Mouse (Mus musculus) left cerebral cortex, postnatal 14 days (tissue): Measurements from ENCODE around the gene Helb. TPM values are rescaled to one million over a fixed set of nuclear protein-coding genes. Genes with fewer than 3 reads are reported as not detected.

Experiments used
- DNase-seq, 2 experiments: peaks; one replicate each; pipeline ENCODE4 v3.0.0; 2021 to 2022; ENCODE audit warnings: low spot score in 2 of 2, mixed read lengths in 1 of 2
- intact Hi-C: fragments of 180-260 bp; cut with DNase I; formaldehyde crosslinking; loops from one replicate; pipeline ENCODE4 v1.15.1; 2025
- total RNA-seq, 2 experiments: library from RNA; stranded (reverse); gene quantifications; 2 replicates each; pipeline ENCODE4 v1.2.3; 2021

Gene Helb
- total RNA-seq, 2 experiments from 2014 or later, result 3.1 to 3.7 TPM

DNA sequence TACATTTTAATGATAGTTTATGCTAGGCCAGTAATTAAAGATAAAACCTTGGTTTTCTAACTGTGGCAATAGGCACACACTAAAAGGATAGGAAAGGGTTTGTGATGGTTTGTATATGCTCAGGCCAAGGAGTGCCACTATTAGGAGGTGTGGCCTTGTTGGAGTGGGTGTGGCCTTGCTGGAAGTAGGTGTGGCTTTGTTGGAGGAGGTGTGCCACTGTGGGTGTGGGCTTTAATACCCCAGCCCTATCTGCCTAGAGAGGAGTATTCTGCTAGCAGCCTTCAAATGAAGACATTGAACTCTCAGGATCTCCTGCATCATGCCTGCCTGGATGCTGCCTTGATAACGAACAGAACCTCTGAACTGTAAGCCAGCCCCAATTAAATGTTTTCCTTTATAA lies 12.0 kb downstream of the Helb start:
- DNase-seq, result no peak
- intact Hi-C loops, result no loop called here

DNA sequence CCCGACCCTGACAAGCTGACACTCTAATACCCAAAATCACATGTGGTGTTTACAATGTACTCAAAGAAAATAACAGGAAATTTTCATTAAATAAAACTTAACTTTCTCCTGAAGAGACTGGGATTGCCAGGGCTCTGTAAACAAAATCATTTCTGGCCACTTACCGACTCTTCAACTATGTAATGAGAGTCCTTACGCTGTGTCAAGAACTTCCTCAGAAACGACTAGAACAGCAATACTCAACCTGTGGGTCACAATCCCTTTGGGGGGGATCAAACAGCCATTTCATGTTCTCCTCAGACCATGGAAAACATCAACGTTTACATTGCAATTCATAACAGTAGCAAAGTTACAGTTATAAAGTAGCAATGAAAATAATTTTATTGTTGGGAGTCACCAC lies 15.2 kb downstream of the Helb start:
- DNase-seq, result no peak
- intact Hi-C loops, result no loop called here

DNA sequence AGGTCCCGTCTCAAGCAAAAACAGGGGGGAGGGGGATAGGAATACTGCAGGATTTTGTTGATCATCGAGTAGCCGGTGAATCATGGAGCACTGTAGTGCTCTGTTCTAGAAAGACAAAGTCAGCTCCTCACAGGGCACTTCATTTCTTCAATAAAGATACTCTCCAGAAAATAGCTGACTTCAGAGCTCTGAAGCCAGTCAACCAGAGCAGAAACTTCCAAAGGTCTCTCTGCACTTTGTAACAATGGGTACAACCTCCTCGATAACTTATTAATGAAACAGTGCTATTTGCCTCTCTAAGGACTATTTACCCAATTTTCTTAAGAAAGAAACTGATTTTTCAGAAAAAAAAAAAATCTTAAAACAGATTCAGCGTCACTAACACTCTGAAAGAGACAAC lies 17.1 kb downstream of the Helb start:
- DNase-seq, result no peak
- intact Hi-C loops, result no loop called here

- intact Hi-C loops, result no loop called here
- no peak for DNase-seq
Measured at GRCm38 (mm10) chr10:120095136-120095535, 17.7 kb downstream of the Helb start.

- intact Hi-C loops, result no loop called here
Measured at GRCm38 (mm10) chr10:120092548-120092947, 20.2 kb downstream of the Helb start.

GRCm38 (mm10) chr10:120077850-120078249 lies 34.9 kb downstream of the Helb start:
- intact Hi-C loops, result no loop called here
- DNase-seq, result no peak

More at GRCm38 (mm10) chr10:120092548-120092947, 20.2 kb downstream of the Helb start:
- no peak for DNase-seq

- intact Hi-C loops, result loop anchor here (10.0 kb wide), 1 partner anchor 262 kb away; no protein-coding TSS in a partner anchor
- no peak for DNase-seq
Measured at GRCm38 (mm10) chr10:120066319-120066718, 46.5 kb downstream of the Helb start.

DNA sequence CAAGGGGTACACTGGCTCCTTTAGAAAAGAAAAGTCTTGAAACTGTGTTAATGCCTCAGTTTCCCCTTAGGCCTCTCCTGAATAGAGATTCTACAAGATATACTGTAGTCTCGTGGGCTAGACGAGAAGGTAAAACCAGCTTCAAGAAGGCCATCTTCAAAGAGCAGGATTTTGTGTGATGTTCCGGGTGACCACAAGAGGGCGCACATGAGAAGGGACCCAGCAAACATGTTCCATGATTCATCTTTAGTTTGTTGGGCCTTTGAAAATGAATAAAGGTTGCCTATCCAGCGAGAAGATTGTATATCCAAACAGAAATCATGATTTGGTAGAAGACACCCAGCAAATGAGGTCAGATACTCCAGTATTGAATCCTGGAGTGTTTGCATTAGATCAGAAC lies 48.4 kb downstream of the Helb start:
- intact Hi-C loops, result loop anchor here (10.0 kb wide), 1 partner anchor 260 kb away; no protein-coding TSS in a partner anchor

DNA sequence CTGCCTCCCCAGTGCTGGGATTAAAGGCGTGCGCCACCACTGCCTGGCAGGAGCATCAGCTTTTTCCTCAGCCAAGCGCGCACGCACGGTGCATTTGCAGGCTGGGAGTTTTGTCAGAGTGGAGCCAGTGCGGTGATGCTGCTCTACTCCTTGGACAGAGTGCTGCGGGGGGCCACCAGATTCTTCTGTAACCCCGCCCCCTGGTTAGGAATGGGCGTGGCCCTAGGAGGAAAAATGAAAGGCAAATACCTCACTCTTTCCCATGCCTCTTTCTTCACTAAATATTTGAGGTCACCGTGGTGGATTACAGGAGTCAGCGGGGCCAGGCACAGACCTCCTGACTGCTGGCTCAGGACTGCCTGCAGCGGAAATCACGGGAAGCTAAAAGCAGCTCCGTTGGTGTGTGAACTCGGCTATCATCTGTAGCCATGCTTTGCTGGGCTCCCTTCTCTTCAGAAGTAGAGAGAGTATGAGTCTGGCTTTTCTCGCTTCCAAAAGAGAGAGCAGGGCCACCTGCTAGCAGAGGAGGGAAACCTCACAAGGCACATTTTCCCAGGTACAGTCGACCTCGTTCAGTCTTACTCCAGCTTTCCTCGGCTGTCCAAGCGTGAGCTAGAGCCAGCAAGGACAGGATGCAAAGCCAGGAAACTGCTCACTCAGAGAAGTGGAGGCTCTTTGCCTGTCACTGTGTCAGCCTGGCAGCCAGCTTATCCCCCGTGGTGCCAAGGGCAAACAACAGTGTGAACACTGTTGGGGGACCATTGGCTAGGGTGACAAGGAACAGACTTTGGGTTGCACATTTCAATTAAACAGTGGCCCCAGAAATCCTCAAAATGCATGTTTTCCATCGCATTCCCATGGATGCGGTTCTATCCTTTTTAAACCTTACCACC lies 51.3 kb downstream of the Helb start:
- intact Hi-C loops, result loop anchor here (10.0 kb wide), 1 partner anchor 257 kb away; no protein-coding TSS in a partner anchor
- DNase-seq, result no peak

More for the DNA sequence above, 48.4 kb downstream of the Helb start:
- DNase-seq, result peak; percentile 51 to 66

GRCm38 (mm10) chr10:120060579-120061237 lies 52.1 kb downstream of the Helb start:
- no peak for DNase-seq
- intact Hi-C loops, result loop anchor here (10.0 kb wide), 1 partner anchor 256 kb away; no protein-coding TSS in a partner anchor

DNA sequence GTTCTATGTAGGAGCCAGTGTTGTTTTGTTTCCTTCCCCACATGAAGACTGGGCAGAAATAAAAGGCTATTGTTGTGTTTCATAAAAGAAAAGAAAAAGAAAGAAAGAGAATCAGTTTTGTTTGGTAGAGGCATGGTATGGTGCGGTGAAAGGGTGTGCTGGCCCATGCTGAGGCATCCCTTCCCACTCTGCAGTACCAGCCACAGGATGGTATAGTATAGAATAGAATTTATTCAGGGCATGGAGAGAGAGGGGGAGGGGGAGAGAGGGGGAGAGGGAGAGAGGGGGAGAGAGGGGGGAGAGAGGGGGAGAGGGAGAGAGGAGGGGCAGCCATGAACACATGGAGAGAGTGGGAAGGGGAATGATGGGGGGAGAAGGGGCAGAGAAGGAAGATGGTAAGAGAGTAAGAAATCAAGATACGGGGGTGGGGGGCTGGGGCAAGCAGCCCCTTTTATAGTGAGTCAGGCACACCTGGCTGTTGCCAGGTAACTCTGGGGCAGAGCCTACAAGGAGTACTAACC lies 68.0 kb downstream of the Helb start:
- intact Hi-C loops, result no loop called here
- no peak for DNase-seq

- intact Hi-C loops, result no loop called here
- no peak for DNase-seq
Measured at GRCm38 (mm10) chr10:120044237-120044636, 68.5 kb downstream of the Helb start.

DNA sequence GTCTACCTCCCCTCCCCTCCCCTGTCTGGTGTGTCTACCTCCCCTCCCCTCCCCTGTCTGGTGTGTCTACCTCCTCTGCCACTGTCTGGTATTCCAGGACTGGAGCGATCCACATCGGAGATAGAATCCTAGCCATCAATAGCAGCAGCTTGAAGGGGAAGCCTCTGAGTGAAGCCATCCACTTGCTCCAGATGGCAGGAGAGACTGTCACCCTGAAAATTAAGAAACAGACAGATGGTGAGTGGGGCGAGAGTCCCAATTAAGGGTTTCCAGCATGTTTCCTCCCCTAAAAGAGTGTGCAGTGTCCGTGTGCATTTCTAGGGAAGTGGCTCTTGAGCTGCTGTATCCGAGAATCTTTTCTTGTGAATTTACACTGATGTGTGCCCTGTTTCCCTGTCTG lies 74.6 kb downstream of the Helb start:
- DNase-seq, result peak; percentile 74 to 76
- intact Hi-C loops, result no loop called here

- no peak for DNase-seq
- intact Hi-C loops, result no loop called here
Measured at GRCm38 (mm10) chr10:120035824-120036223, 77.0 kb downstream of the Helb start.

DNA sequence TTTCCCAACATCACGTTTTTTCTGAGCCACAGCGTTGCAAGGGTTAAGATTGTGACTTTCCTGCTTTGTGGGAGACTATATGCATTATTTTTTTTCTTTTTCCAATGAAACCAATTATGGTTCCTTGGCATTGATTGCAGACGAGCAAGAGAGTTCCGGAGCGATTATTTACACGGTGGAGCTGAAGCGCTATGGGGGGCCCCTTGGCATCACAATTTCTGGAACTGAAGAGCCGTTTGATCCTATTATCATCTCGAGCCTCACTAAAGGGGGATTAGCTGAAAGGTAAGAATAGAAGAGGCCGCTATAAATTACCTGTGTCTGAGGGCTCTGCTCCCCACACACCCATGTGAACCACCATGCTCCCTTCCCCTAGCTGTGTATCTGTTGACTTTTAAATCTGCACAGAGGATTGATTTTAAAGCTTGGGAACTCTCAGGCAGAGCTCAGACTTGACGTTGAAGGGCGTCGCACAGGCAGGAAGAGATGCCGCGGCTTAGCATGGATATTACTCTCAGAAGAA lies 77.5 kb downstream of the Helb start:
- no peak for DNase-seq
- intact Hi-C loops, result no loop called here

- DNase-seq, result no peak
Measured at GRCm38 (mm10) chr10:120033866-120034265, 78.9 kb downstream of the Helb start.

More at GRCm38 (mm10) chr10:120033866-120034265, 78.9 kb downstream of the Helb start:
- intact Hi-C loops, result no loop called here
